Mouse (Mus musculus) neural tube, embryonic 12.5 days (tissue): Measurements from ENCODE around the gene Dhx37. TPM values are rescaled to one million over a fixed set of nuclear protein-coding genes. Genes with fewer than 3 reads are reported as not detected.

Experiments used
- ATAC-seq: fragments of 200-750 bp; cut with Nextera tagmentation; 2 replicates; pipeline ENCODE4 v1.8.0; 2017; ENCODE audit warnings: low read depth, mild to moderate bottlenecking, moderate TSS enrichment, moderate library complexity; ENCODE audit not compliant: low FRiP score
- H3K27ac ChIP-seq: fragments of 300-500 bp; sonication (generic); 2 replicates; pipeline ENCODE4 v1.5.1; 2016
- H3K27me3 ChIP-seq: fragments of 300-500 bp; sonication (generic); replicated peaks from 2 replicates; pipeline ENCODE4 v1.6.1; 2016; ENCODE audit warnings: mild to moderate bottlenecking
- H3K36me3 ChIP-seq: fragments of 300-500 bp; sonication (generic); 2 replicates; pipeline ENCODE4 v1.6.1; 2016; ENCODE audit warnings: mild to moderate bottlenecking
- H3K4me1 ChIP-seq: fragments of 300-500 bp; sonication (generic); 2 replicates; pipeline ENCODE4 v1.6.1; 2016
- H3K4me2 ChIP-seq: fragments of 300-500 bp; sonication (generic); replicated peaks from 2 replicates; pipeline ENCODE4 v1.6.1; 2016; ENCODE audit warnings: mild to moderate bottlenecking
- H3K4me3 ChIP-seq: fragments of 300-500 bp; sonication (generic); 2 replicates; pipeline ENCODE4 v1.5.1; 2016
- H3K9ac ChIP-seq: fragments of 300-500 bp; sonication (generic); 2 replicates; pipeline ENCODE4 v1.6.1; 2016; ENCODE audit warnings: mild to moderate bottlenecking
- H3K9me3 ChIP-seq: fragments of 300-500 bp; sonication (generic); 2 replicates; pipeline ENCODE4 v1.6.1; 2016; ENCODE audit warnings: mild to moderate bottlenecking
- WGBS: fragments of 180-500 bp; shearing (Covaris S2); methylation state at CpG from one replicate; pipeline ENCODE4 v1.1.7; 2016; 5-methylcytosine and 5-hydroxymethylcytosine counted together
- polyA plus RNA-seq: library from polyadenylated mRNA; unstranded; fragments of >200 nt; fragmentation: Nextera tagmentation; extraction: Ambion mirVana; gene quantifications from 2 replicates; pipeline ENCODE4 v1.2.1, GENCODE M21; 2016

The Dhx37 gene
- polyA plus RNA-seq, 1 experiment from 2014 or later: 15.6 TPM

DNA sequence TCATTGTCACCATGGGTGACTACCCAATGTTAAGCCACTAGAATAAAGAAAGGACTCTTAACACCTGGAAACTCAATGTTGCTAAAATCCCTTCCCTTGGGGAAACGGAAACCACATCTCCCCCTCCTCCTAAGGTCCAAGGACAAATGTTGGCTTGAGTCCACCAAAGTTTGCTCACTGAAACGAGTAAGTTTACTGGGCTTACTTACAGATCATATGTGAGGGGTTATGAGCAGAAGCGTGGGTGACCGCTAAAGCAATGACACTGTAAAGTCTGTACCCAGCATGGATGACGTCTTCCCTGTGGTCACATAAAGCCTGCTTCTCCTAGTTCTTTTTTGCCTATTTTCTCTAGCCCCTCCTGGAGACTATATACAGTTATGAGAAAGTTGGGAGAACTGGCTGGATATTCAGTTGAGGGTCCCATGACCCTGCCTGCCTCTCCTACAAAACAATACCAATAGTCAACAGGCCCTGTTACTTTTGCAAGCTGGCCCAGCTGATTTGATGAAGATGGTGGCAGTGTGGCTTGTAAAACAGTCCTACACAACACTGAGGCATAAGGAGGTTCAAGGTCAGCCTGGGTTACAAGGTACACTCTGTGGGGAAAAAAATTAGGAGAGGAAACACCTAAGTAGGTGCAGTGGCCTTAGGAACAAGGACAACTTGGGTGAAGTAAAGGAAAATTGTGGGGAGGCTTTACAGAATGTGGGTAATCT, 51.8 kb downstream of the Dhx37 start:
- H3K27me3 ChIP-seq: no peaks in the 10 kb centered on the region
- no peak for ATAC-seq
- no peak overlapping the region for H3K27ac ChIP-seq
- H3K4me1 ChIP-seq: peaks cover 10% of the 10 kb centered on the region
- WGBS: 84% methylated on average over 5 of the region's 5 CpGs
- H3K4me2 ChIP-seq: no peak overlapping the region
- no peak overlapping the region for H3K4me3 ChIP-seq
- peaks cover 17% of the 10 kb centered on the region for H3K36me3 ChIP-seq
- H3K9ac ChIP-seq: no peak overlapping the region
- no peaks in the 10 kb centered on the region for H3K9me3 ChIP-seq

- no peak for ATAC-seq
- H3K36me3 ChIP-seq: no peaks in the 10 kb centered on the region
- H3K27ac ChIP-seq: no peak overlapping the region
- H3K4me3 ChIP-seq: no peak overlapping the region
- no peak overlapping the region for H3K4me2 ChIP-seq
- no peaks in the 10 kb centered on the region for H3K4me1 ChIP-seq
- H3K9me3 ChIP-seq: no peaks in the 10 kb centered on the region
- 86% methylated on average over 5 of the region's 5 CpGs for WGBS
- H3K9ac ChIP-seq: no peak overlapping the region
- H3K27me3 ChIP-seq: no peaks in the 10 kb centered on the region
Measured at GRCm38 (mm10) chr5:125378919-125379318, 55.0 kb downstream of the Dhx37 start.

- H3K9ac ChIP-seq: no peak overlapping the region
- no peaks in the 10 kb centered on the region for H3K27me3 ChIP-seq
- H3K4me3 ChIP-seq: no peak overlapping the region
- H3K27ac ChIP-seq: no peak overlapping the region
- no peaks in the 10 kb centered on the region for H3K36me3 ChIP-seq
- 77% methylated on average over 7 of the region's 7 CpGs for WGBS
- no peaks in the 10 kb centered on the region for H3K9me3 ChIP-seq
- H3K4me2 ChIP-seq: no peak overlapping the region
- ATAC-seq: no peak
- H3K4me1 ChIP-seq: no peaks in the 10 kb centered on the region
Measured at GRCm38 (mm10) chr5:125377214-125377613, 56.7 kb downstream of the Dhx37 start.

- Histone ChIP-seq H3K36me3 (no peaks in the 10 kb centered on the region), H3K4me1 (no peaks in the 10 kb centered on the region), H3K4me3 (no peak overlapping the region), H3K4me2 (no peak overlapping the region), H3K27me3 (no peaks in the 10 kb centered on the region), H3K27ac (no peak overlapping the region), H3K9ac (no peak overlapping the region), H3K9me3 (no peaks in the 10 kb centered on the region)
- no peak for ATAC-seq
- WGBS: 87% methylated on average over 2 of the region's 2 CpGs
Measured at GRCm38 (mm10) chr5:125375871-125376270, 58.0 kb downstream of the Dhx37 start.

DNA sequence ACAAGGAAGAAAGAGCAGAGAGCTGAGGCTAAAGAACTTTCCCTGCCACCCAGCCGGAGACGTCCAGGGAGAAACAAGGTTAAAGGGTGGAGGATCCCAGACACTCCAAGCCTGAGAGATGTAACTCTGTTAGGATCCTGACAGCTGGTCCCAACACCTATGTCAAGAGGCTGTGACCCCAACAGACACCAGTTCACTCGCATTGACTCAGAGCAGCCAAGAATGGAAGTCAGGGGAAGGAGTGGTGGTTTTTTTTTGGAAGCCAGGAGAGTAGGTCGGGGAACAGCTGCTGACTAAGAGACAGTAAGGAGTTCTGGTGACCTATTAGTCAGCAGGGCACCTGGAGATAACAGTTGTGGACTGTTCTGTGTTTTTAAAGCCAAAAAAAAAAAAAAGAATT, 61.9 kb downstream of the Dhx37 start:
- Histone ChIP-seq H3K36me3 (no peaks in the 10 kb centered on the region), H3K27me3 (no peaks in the 10 kb centered on the region), H3K27ac (no peak overlapping the region), H3K4me1 (no peaks in the 10 kb centered on the region), H3K9me3 (no peaks in the 10 kb centered on the region), H3K9ac (no peak overlapping the region), H3K4me3 (no peak overlapping the region), H3K4me2 (no peak overlapping the region)
- ATAC-seq: no peak
- WGBS: 83% methylated on average over 4 of the region's 4 CpGs

GRCm38 (mm10) chr5:125370950-125371693, 62.8 kb downstream of the Dhx37 start:
- no peak overlapping the region for H3K27ac ChIP-seq
- ATAC-seq: no peak
- H3K4me2 ChIP-seq: no peak overlapping the region
- no peak overlapping the region for H3K9ac ChIP-seq
- H3K4me3 ChIP-seq: no peak overlapping the region
- no peaks in the 10 kb centered on the region for H3K27me3 ChIP-seq
- H3K9me3 ChIP-seq: no peaks in the 10 kb centered on the region
- WGBS: 69% methylated on average over 7 of the region's 7 CpGs
- H3K4me1 ChIP-seq: no peaks in the 10 kb centered on the region
- no peaks in the 10 kb centered on the region for H3K36me3 ChIP-seq

GRCm38 (mm10) chr5:125368568-125368967, 65.4 kb downstream of the Dhx37 start:
- Histone ChIP-seq H3K36me3 (no peaks in the 10 kb centered on the region), H3K4me3 (no peak overlapping the region), H3K27me3 (no peaks in the 10 kb centered on the region), H3K4me2 (no peak overlapping the region), H3K27ac (no peak overlapping the region), H3K9ac (no peak overlapping the region), H3K9me3 (no peaks in the 10 kb centered on the region), H3K4me1 (no peaks in the 10 kb centered on the region)
- ATAC-seq: no peak
- WGBS: under 1% methylated on average over 4 of the region's 4 CpGs

DNA sequence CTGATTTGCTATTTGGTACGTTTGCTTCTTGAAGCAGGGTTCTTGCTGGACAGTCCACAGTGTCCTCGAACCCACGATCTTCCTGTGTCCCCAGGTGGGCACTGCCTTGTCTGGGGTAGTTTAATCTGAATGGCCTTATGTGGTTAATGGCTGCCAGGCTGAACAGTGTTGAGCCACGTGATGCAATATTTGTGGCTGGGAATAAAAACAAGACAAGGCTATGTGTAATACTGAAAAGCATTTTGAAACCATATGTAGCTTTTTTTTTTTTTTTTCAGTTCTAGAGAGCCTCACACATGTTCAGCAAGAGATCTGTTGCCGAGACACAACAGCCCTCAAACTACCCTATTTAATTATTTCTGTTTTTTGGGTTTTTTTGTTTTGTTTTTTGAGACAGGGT, 65.8 kb downstream of the Dhx37 start:
- no peak overlapping the region for H3K4me3 ChIP-seq
- ATAC-seq: no peak
- H3K4me1 ChIP-seq: no peaks in the 10 kb centered on the region
- H3K27me3 ChIP-seq: no peaks in the 10 kb centered on the region
- no peak overlapping the region for H3K9ac ChIP-seq
- H3K4me2 ChIP-seq: no peak overlapping the region
- no peaks in the 10 kb centered on the region for H3K36me3 ChIP-seq
- 77% methylated on average over 5 of the region's 5 CpGs for WGBS
- H3K9me3 ChIP-seq: no peaks in the 10 kb centered on the region
- no peak overlapping the region for H3K27ac ChIP-seq

DNA sequence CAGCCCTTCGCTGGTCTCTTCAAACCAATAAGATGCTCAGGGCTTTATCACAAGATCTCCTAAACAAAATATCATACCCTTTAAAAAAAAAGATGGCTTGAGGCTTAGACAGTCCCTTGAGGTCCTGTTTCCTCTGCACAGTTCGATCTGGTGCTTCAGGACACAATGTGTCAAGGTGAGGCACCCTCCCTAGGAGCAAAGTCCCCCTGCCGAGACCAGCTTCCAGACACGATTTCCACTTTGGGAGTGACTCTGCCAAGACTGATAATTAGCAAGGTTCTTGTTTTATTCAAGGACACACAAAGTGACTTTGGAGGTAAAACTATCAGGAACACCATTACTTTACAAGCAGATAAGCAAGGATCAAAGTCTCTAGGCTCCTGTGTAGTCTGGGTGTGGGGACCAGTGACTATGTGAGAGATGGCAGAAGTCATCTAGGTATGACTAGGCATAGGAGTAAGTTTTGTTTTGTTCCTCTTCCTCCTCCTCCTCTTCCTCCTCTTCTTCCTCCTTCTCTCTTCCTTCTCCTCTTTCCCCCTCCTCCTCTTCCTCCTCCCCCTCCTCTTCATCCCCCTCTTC, 69.0 kb downstream of the Dhx37 start:
- Histone ChIP-seq H3K27me3 (no peaks in the 10 kb centered on the region), H3K36me3 (no peaks in the 10 kb centered on the region), H3K4me2 (no peak overlapping the region), H3K4me1 (no peaks in the 10 kb centered on the region), H3K9ac (no peak overlapping the region), H3K9me3 (no peaks in the 10 kb centered on the region), H3K27ac (no peak overlapping the region), H3K4me3 (no peak overlapping the region)
- 82% methylated on average over 4 of the region's 4 CpGs for WGBS
- ATAC-seq: no peak

DNA sequence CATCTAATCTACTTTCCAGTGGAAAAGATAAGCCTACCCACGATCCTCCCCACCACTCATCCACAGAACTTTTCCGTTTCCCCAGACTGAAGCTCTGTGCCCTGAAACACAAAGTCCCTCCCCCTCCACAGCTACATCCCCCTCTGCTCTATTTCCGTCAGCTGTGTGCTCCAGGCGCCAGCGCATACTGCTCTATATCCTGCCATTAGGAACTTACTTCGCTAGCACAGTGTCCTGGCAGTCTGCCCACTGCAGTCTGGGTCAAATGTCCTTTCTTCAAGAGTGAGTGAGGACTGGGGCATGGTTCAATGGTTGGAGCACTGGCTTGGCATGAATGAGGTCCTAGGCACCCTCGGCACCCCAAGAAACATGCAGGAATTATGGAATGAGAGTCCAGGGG, 70.0 kb downstream of the Dhx37 start:
- no peak for ATAC-seq
- no peak overlapping the region for H3K27ac ChIP-seq
- no peaks in the 10 kb centered on the region for H3K4me1 ChIP-seq
- H3K27me3 ChIP-seq: no peaks in the 10 kb centered on the region
- WGBS: 86% methylated on average over 7 of the region's 7 CpGs
- no peak overlapping the region for H3K4me3 ChIP-seq
- no peaks in the 10 kb centered on the region for H3K36me3 ChIP-seq
- H3K9ac ChIP-seq: no peak overlapping the region
- no peaks in the 10 kb centered on the region for H3K9me3 ChIP-seq
- no peak overlapping the region for H3K4me2 ChIP-seq
